Mouse (Mus musculus) heart, postnatal 0 days (tissue): Measurements from ENCODE around the gene Creld2.

Source experiments
- CTCF ChIP-seq: IDR thresholded peaks from 2 replicates; pipeline ENCODE4 v1.5.1; 2016; ENCODE audit warnings: antibody characterized with exemption, control low read depth, low read depth
- EP300 ChIP-seq: IDR thresholded peaks from 2 replicates; pipeline ENCODE4 v1.6.1; 2016; ENCODE audit warnings: antibody characterized with exemption, low read depth

- no peak for TF ChIP-seq EP300
- TF ChIP-seq CTCF = 0 out of 2 replicates have a peak, but pooled peaks have one; percentile 0
Observed at GRCm38 (mm10) chr15:88862881-88863694, 43.6 kb downstream of the Creld2 start.
